Mouse (Mus musculus): ENCODE data around the gene Col15a1. TPM values are rescaled to one million over a fixed set of nuclear protein-coding genes. Genes with fewer than 3 reads are reported as not detected.

Col15a1 gene
- polyA plus RNA-seq, 1 experiment from 2014 or later: 26.5 TPM

- no peaks in the 10 kb centered on the region for H3K9me3 ChIP-seq (ENCODE audit: low read length)
- H3K4me3 ChIP-seq (ENCODE audit: low read length): no peak overlapping the region
- 78% methylated on average over 6 of the region's 6 CpGs for WGBS
- H3K4me2 ChIP-seq (replicated peaks; ENCODE audit: low read depth, low read length): no peak overlapping the region
- peaks cover 15% of the 10 kb centered on the region for H3K4me1 ChIP-seq (ENCODE audit: insufficient read depth, low read length)
- no peak overlapping the region for H3K27ac ChIP-seq (ENCODE audit: low read length)
- no peaks in the 10 kb centered on the region for H3K27me3 ChIP-seq (ENCODE audit: insufficient read depth, low read length)
- H3K36me3 ChIP-seq (ENCODE audit: insufficient read depth, low read length): no peaks in the 10 kb centered on the region
- ATAC-seq (ENCODE audit: low FRiP score, low TSS enrichment): no peak
- no peak overlapping the region for H3K9ac ChIP-seq (replicated peaks; ENCODE audit: low read length)
These were observed 31.2 kb downstream of the Col15a1 start for GRCm38 (mm10) chr4:47239114-47239513.

- Histone ChIP-seq H3K27ac (ENCODE audit: low read length) (no peak overlapping the region), H3K36me3 (ENCODE audit: insufficient read depth, low read length) (no peaks in the 10 kb centered on the region), H3K4me3 (ENCODE audit: low read length) (no peak overlapping the region), H3K4me2 (replicated peaks; ENCODE audit: low read depth, low read length) (no peak overlapping the region), H3K4me1 (ENCODE audit: insufficient read depth, low read length) (peaks cover 5% of the 10 kb centered on the region), H3K9ac (replicated peaks; ENCODE audit: low read length) (no peak overlapping the region), H3K9me3 (ENCODE audit: low read length) (no peaks in the 10 kb centered on the region), H3K27me3 (ENCODE audit: insufficient read depth, low read length) (no peaks in the 10 kb centered on the region)
- ATAC-seq (ENCODE audit: low FRiP score, low TSS enrichment): no peak
- WGBS: 72% methylated on average over 5 of the region's 5 CpGs
These were observed 32.9 kb downstream of the Col15a1 start for GRCm38 (mm10) chr4:47240901-47241300.

GRCm38 (mm10) chr4:47242127-47242526, 34.2 kb downstream of the Col15a1 start:
- ATAC-seq (ENCODE audit: low FRiP score, low TSS enrichment): no peak
- Histone ChIP-seq H3K36me3 (ENCODE audit: insufficient read depth, low read length) (no peaks in the 10 kb centered on the region), H3K9ac (replicated peaks; ENCODE audit: low read length) (no peak overlapping the region), H3K4me2 (replicated peaks; ENCODE audit: low read depth, low read length) (no peak overlapping the region), H3K27ac (ENCODE audit: low read length) (no peak overlapping the region), H3K27me3 (ENCODE audit: insufficient read depth, low read length) (no peaks in the 10 kb centered on the region), H3K9me3 (ENCODE audit: low read length) (no peaks in the 10 kb centered on the region), H3K4me1 (ENCODE audit: insufficient read depth, low read length) (peaks cover 3% of the 10 kb centered on the region), H3K4me3 (ENCODE audit: low read length) (no peak overlapping the region)
- 72% methylated on average over 4 of the region's 4 CpGs for WGBS

- 79% methylated on average over 6 of the region's 6 CpGs for WGBS
- no peak overlapping the region for H3K27ac ChIP-seq (ENCODE audit: low read length)
These were observed 36.7 kb downstream of the Col15a1 start for GRCm38 (mm10) chr4:47244651-47245050.

GRCm38 (mm10) chr4:47245621-47246020, 37.7 kb downstream of the Col15a1 start:
- 68% methylated on average over 18 of the region's 18 CpGs for WGBS
- H3K4me2 ChIP-seq (replicated peaks; ENCODE audit: low read depth, low read length): no peak overlapping the region
- H3K36me3 ChIP-seq (ENCODE audit: insufficient read depth, low read length): no peaks in the 10 kb centered on the region
- no peak for ATAC-seq (ENCODE audit: low FRiP score, low TSS enrichment)
- H3K27me3 ChIP-seq (ENCODE audit: insufficient read depth, low read length): no peaks in the 10 kb centered on the region
- H3K4me3 ChIP-seq (ENCODE audit: low read length): no peak overlapping the region
- no peak overlapping the region for H3K27ac ChIP-seq (ENCODE audit: low read length)
- no peaks in the 10 kb centered on the region for H3K9me3 ChIP-seq (ENCODE audit: low read length)
- H3K9ac ChIP-seq (replicated peaks; ENCODE audit: low read length): no peak overlapping the region
- no peaks in the 10 kb centered on the region for H3K4me1 ChIP-seq (ENCODE audit: insufficient read depth, low read length)

More at GRCm38 (mm10) chr4:47244651-47245050, 36.7 kb downstream of the Col15a1 start:
- Histone ChIP-seq H3K27me3 (ENCODE audit: insufficient read depth, low read length) (no peaks in the 10 kb centered on the region), H3K36me3 (ENCODE audit: insufficient read depth, low read length) (no peaks in the 10 kb centered on the region), H3K4me2 (replicated peaks; ENCODE audit: low read depth, low read length) (no peak overlapping the region), H3K4me3 (ENCODE audit: low read length) (no peak overlapping the region), H3K4me1 (ENCODE audit: insufficient read depth, low read length) (no peaks in the 10 kb centered on the region), H3K9me3 (ENCODE audit: low read length) (no peaks in the 10 kb centered on the region), H3K9ac (replicated peaks; ENCODE audit: low read length) (no peak overlapping the region)
- ATAC-seq (ENCODE audit: low FRiP score, low TSS enrichment): no peak

GRCm38 (mm10) chr4:47246811-47247210, 38.9 kb downstream of the Col15a1 start:
- no peak for ATAC-seq (ENCODE audit: low FRiP score, low TSS enrichment)
- WGBS: 72% methylated on average over 8 of the region's 8 CpGs

GRCm38 (mm10) chr4:47247574-47247973, 39.6 kb downstream of the Col15a1 start:
- Histone ChIP-seq H3K9me3 (ENCODE audit: low read length) (peaks cover 2% of the 10 kb centered on the region; the same call in 1 of the 2 replicates), H3K36me3 (ENCODE audit: insufficient read depth, low read length) (no peaks in the 10 kb centered on the region), H3K27me3 (ENCODE audit: insufficient read depth, low read length) (no peaks in the 10 kb centered on the region), H3K4me3 (ENCODE audit: low read length) (no peak overlapping the region), H3K9ac (replicated peaks; ENCODE audit: low read length) (no peak overlapping the region), H3K4me2 (replicated peaks; ENCODE audit: low read depth, low read length) (no peak overlapping the region), H3K4me1 (ENCODE audit: insufficient read depth, low read length) (no peaks in the 10 kb centered on the region), H3K27ac (ENCODE audit: low read length) (peak overlapping the region; percentile 43; the same call in 1 of the 2 replicates)
- ATAC-seq (ENCODE audit: low FRiP score, low TSS enrichment): no peak
- 63% methylated on average over 6 of the region's 6 CpGs for WGBS

More at GRCm38 (mm10) chr4:47246811-47247210, 38.9 kb downstream of the Col15a1 start:
- Histone ChIP-seq H3K36me3 (ENCODE audit: insufficient read depth, low read length) (no peaks in the 10 kb centered on the region), H3K27me3 (ENCODE audit: insufficient read depth, low read length) (no peaks in the 10 kb centered on the region), H3K4me1 (ENCODE audit: insufficient read depth, low read length) (no peaks in the 10 kb centered on the region), H3K9me3 (ENCODE audit: low read length) (no peaks in the 10 kb centered on the region), H3K9ac (replicated peaks; ENCODE audit: low read length) (no peak overlapping the region), H3K4me2 (replicated peaks; ENCODE audit: low read depth, low read length) (no peak overlapping the region), H3K27ac (ENCODE audit: low read length) (no peak overlapping the region; the same call in 1 of the 2 replicates), H3K4me3 (ENCODE audit: low read length) (no peak overlapping the region)

- H3K27ac ChIP-seq (ENCODE audit: low read length): no peak overlapping the region
- WGBS: 91% methylated on average over 6 of the region's 6 CpGs
These were observed 41.2 kb downstream of the Col15a1 start for GRCm38 (mm10) chr4:47249193-47249592.

GRCm38 (mm10) chr4:47251069-47251468, 43.1 kb downstream of the Col15a1 start:
- peaks cover 6% of the 10 kb centered on the region; the same call in 1 of the 2 replicates for H3K9me3 ChIP-seq (ENCODE audit: low read length)
- no peak overlapping the region for H3K27ac ChIP-seq (ENCODE audit: low read length)
- ATAC-seq (ENCODE audit: low FRiP score, low TSS enrichment): 0 out of 2 replicates have a peak, but pooled peaks have one; percentile 49
- H3K4me2 ChIP-seq (replicated peaks; ENCODE audit: low read depth, low read length): no peak overlapping the region
- no peaks in the 10 kb centered on the region; the same call in 1 of the 2 replicates for H3K36me3 ChIP-seq (ENCODE audit: insufficient read depth, low read length)
- no peaks in the 10 kb centered on the region for H3K27me3 ChIP-seq (ENCODE audit: insufficient read depth, low read length)
- H3K4me3 ChIP-seq (ENCODE audit: low read length): no peak overlapping the region
- WGBS: 43% methylated on average over 5 of the region's 5 CpGs
- no peak overlapping the region for H3K9ac ChIP-seq (replicated peaks; ENCODE audit: low read length)
- H3K4me1 ChIP-seq (ENCODE audit: insufficient read depth, low read length): no peaks in the 10 kb centered on the region

More at GRCm38 (mm10) chr4:47249193-47249592, 41.2 kb downstream of the Col15a1 start:
- Histone ChIP-seq H3K9ac (replicated peaks; ENCODE audit: low read length) (no peak overlapping the region), H3K4me2 (replicated peaks; ENCODE audit: low read depth, low read length) (no peak overlapping the region), H3K36me3 (ENCODE audit: insufficient read depth, low read length) (no peaks in the 10 kb centered on the region; the same call in 1 of the 2 replicates), H3K27me3 (ENCODE audit: insufficient read depth, low read length) (no peaks in the 10 kb centered on the region), H3K4me1 (ENCODE audit: insufficient read depth, low read length) (no peaks in the 10 kb centered on the region), H3K4me3 (ENCODE audit: low read length) (no peak overlapping the region), H3K9me3 (ENCODE audit: low read length) (peaks cover 6% of the 10 kb centered on the region; the same call in 1 of the 2 replicates)
- no peak for ATAC-seq (ENCODE audit: low FRiP score, low TSS enrichment)

GRCm38 (mm10) chr4:47251693-47252435, 43.9 kb downstream of the Col15a1 start:
- Histone ChIP-seq H3K9me3 (ENCODE audit: low read length) (peaks cover 6% of the 10 kb centered on the region; the same call in 1 of the 2 replicates), H3K4me2 (replicated peaks; ENCODE audit: low read depth, low read length) (no peak overlapping the region), H3K4me3 (ENCODE audit: low read length) (no peak overlapping the region), H3K9ac (replicated peaks; ENCODE audit: low read length) (no peak overlapping the region), H3K4me1 (ENCODE audit: insufficient read depth, low read length) (no peaks in the 10 kb centered on the region), H3K27ac (ENCODE audit: low read length) (no peak overlapping the region), H3K27me3 (ENCODE audit: insufficient read depth, low read length) (no peaks in the 10 kb centered on the region), H3K36me3 (ENCODE audit: insufficient read depth, low read length) (no peaks in the 10 kb centered on the region; the same call in 1 of the 2 replicates)
- 81% methylated on average over 11 of the region's 11 CpGs for WGBS
- no peak for ATAC-seq (ENCODE audit: low FRiP score, low TSS enrichment)

All from kidney, embryonic 16.5 days (tissue).